ENCODE assay signal across 8 mouse cellular contexts in genomic region chr2:84581208-84581607, GRCm38 (mm10).
A peak's percentile ranks its signal among the peaks of the same experiment; 100 is the strongest.
DNase-seq lines count a peak whose midpoint lies in the region; TF ChIP-seq lines count a peak whose summit lies in the region.

No protein-coding gene starts in this region.

- no peak for TF ChIP-seq POLR2A in cerebellum, adult 2 months (IDR thresholded peaks at IDR 0.05; ENCODE audit: borderline replicate concordance, insufficient read depth, low read length)

- 86% methylated on average over 2 of the region's 3 CpGs for WGBS in cerebellum, adult 2 months

- H3K27me3 ChIP-seq in E14TG2a.4 (ENCODE audit: insufficient read depth, low read length): no peaks in the 10 kb centered on the region
- no peaks in the 10 kb centered on the region for H3K27me3 ChIP-seq in cerebellum, adult 2 months (ENCODE audit: control insufficient read depth, insufficient read depth, low read length)

- H3K27ac ChIP-seq in layer of hippocampus, adult 2 months: no peak overlapping the region
- no peak overlapping the region for H3K27ac ChIP-seq in cerebellum, adult 2 months (ENCODE audit: insufficient read depth, low read length)

- H3K4me1 ChIP-seq in E14TG2a.4 (replicated peaks; ENCODE audit: low read depth, low read length): peaks cover 11% of the 10 kb centered on the region
- no peaks in the 10 kb centered on the region for H3K4me1 ChIP-seq in cerebellum, adult 2 months (ENCODE audit: control insufficient read depth, insufficient read depth, low read length)

- H3K36me3 ChIP-seq in E14TG2a.4 (ENCODE audit: insufficient read depth, low read length): peaks cover 16% of the 10 kb centered on the region; the same call in 1 of the 2 replicates

- no peak for DNase-seq in layer of hippocampus, adult 2 months (ENCODE audit: low spot score in 2 of 2)
- no peak for DNase-seq in layer of hippocampus, postnatal 25 days (ENCODE audit: extremely low spot score in 1 of 2, low spot score in 1 of 2)
- DNase-seq in T-cell, adult 2 months (ENCODE audit: low spot score): peak; percentile 5
- peak; percentile 41 for DNase-seq in lung, postnatal 36 days
- DNase-seq in urinary bladder, postnatal 36 days (ENCODE audit: low spot score in 2 of 2): no peak
- DNase-seq in cerebellum, adult 2 months: no peak
- DNase-seq in gastrocnemius, adult 18-20 months (ENCODE audit: low spot score): no peak

- H3K4me3 ChIP-seq in layer of hippocampus, adult 2 months: no peak overlapping the region
- no peak overlapping the region for H3K4me3 ChIP-seq in E14TG2a.4 (replicated peaks; ENCODE audit: low read length)
- no peak overlapping the region for H3K4me3 ChIP-seq in cerebellum, adult 2 months (replicated peaks; ENCODE audit: insufficient read depth, low read depth, low read length)

- TF ChIP-seq CTCF in layer of hippocampus, adult 2 months (conservative IDR thresholded peaks at IDR 0.05): peak; percentile 66
- TF ChIP-seq CTCF in E14TG2a.4 (conservative IDR thresholded peaks at IDR 0.05; ENCODE audit: low read length): peak; percentile 61
- no peak for TF ChIP-seq CTCF in cerebellum, adult 2 months (IDR thresholded peaks at IDR 0.05; ENCODE audit: borderline replicate concordance, insufficient read depth, low read depth, low read length)

- H3K9me3 ChIP-seq in E14TG2a.4 (ENCODE audit: low read length): peaks cover 50% of the 10 kb centered on the region

Comparison
In these comparisons a context has a peak if more than half of its experiments do, and no peak if none do; other contexts are left out.
1. DNase-seq: peak in T-cell, adult 2 months (single experiment) and lung, postnatal 36 days (single experiment); none in layer of hippocampus, adult 2 months (0 of 2), layer of hippocampus, postnatal 25 days (0 of 2), urinary bladder, postnatal 36 days (0 of 2), cerebellum, adult 2 months (0 of 2) and gastrocnemius, adult 18-20 months (single experiment).